Mouse (Mus musculus): ENCODE measurements around the gene Pex14.

GRCm38 (mm10) chr4:149040289-149040688 lies 59.4 kb downstream of the Pex14 start:
- TF ChIP-seq POLR2A (IDR thresholded peaks at IDR 0.05; ENCODE audit: insufficient read depth, low read depth, low read length) (no peak), CTCF (IDR thresholded peaks at IDR 0.05) (no peak)

Measured in heart, adult 2 months (tissue).